Mouse (Mus musculus) cortical plate, adult 2 months (tissue): ENCODE results near the gene Ankrd33. TPM values are rescaled to one million over a fixed set of nuclear protein-coding genes. Genes with fewer than 3 reads are reported as not detected.

Experiments used
- H3K27ac ChIP-seq: fragments of 200-500 bp; 2 replicates; pipeline ENCODE4 v1.5.1; 2012; ENCODE audit warnings: low read length, control low read depth, inconsistent platforms; ENCODE audit not compliant: insufficient read depth
- H3K4me1 ChIP-seq: fragments of 200-500 bp; 2 replicates; pipeline ENCODE4 v1.6.1; 2011; ENCODE audit warnings: low read length; ENCODE audit not compliant: control insufficient read depth, insufficient read depth
- H3K4me3 ChIP-seq: fragments of 200-500 bp; 2 replicates; pipeline ENCODE4 v1.5.1; 2011; ENCODE audit warnings: mild to moderate bottlenecking, low read length, control low read depth; ENCODE audit not compliant: insufficient read depth
- CTCF ChIP-seq: fragments of 200-500 bp; IDR thresholded peaks from 2 replicates; pipeline ENCODE4 v1.5.1; 2011; ENCODE audit warnings: mild to moderate bottlenecking, control low read depth, low read length; ENCODE audit not compliant: insufficient read depth; ENCODE audit errors: extremely low read depth
- POLR2A ChIP-seq: fragments of 200-500 bp; IDR thresholded peaks from 2 replicates; pipeline ENCODE4 v1.6.1; 2011; ENCODE audit warnings: mild to moderate bottlenecking, low read length, control low read depth; ENCODE audit not compliant: insufficient read depth; ENCODE audit errors: extremely low read depth
- polyA plus RNA-seq: library from polyadenylated mRNA; depleted of rRNA; stranded (reverse); fragments of >200 nt; gene quantifications from 2 replicates; pipeline ENCODE4 v1.2.3, GENCODE M21; 2012

The Ankrd33 gene
- polyA plus RNA-seq, 1 experiment: not detected

- no peak overlapping the region for H3K27ac ChIP-seq
- no peak for TF ChIP-seq CTCF
- no peak for TF ChIP-seq POLR2A
- H3K4me1 ChIP-seq: no peaks in the 10 kb centered on the region; the same call in 1 of the 2 replicates
- H3K4me3 ChIP-seq: no peak overlapping the region
These were observed 29.1 kb upstream of the Ankrd33 start for GRCm38 (mm10) chr15:101086451-101086850.

GRCm38 (mm10) chr15:101086956-101087355, 28.6 kb upstream of the Ankrd33 start:
- no peak overlapping the region for H3K27ac ChIP-seq
- H3K4me3 ChIP-seq: no peak overlapping the region
- no peaks in the 10 kb centered on the region; the same call in 1 of the 2 replicates for H3K4me1 ChIP-seq
- TF ChIP-seq CTCF: no peak
- no peak for TF ChIP-seq POLR2A

GRCm38 (mm10) chr15:101088291-101088690, 27.3 kb upstream of the Ankrd33 start:
- no peaks in the 10 kb centered on the region; the same call in 1 of the 2 replicates for H3K4me1 ChIP-seq
- H3K4me3 ChIP-seq: no peak overlapping the region
- no peak overlapping the region for H3K27ac ChIP-seq
- TF ChIP-seq POLR2A: no peak
- no peak for TF ChIP-seq CTCF

GRCm38 (mm10) chr15:101091551-101091950, 24.0 kb upstream of the Ankrd33 start:
- TF ChIP-seq CTCF (no peak), POLR2A (no peak)

GRCm38 (mm10) chr15:101092121-101092828, 23.3 kb upstream of the Ankrd33 start:
- H3K4me3 ChIP-seq: no peak overlapping the region
- H3K27ac ChIP-seq: no peak overlapping the region

More at GRCm38 (mm10) chr15:101091551-101091950, 24.0 kb upstream of the Ankrd33 start:
- Histone ChIP-seq H3K27ac (no peak overlapping the region), H3K4me1 (no peaks in the 10 kb centered on the region; the same call in 1 of the 2 replicates), H3K4me3 (no peak overlapping the region)

GRCm38 (mm10) chr15:101092829-101093648, 22.5 kb upstream of the Ankrd33 start:
- Histone ChIP-seq H3K4me3 (no peak overlapping the region), H3K27ac (no peak overlapping the region), H3K4me1 (no peaks in the 10 kb centered on the region; the same call in 1 of the 2 replicates)
- TF ChIP-seq CTCF: no peak
- no peak for TF ChIP-seq POLR2A

More at GRCm38 (mm10) chr15:101092121-101092828, 23.3 kb upstream of the Ankrd33 start:
- TF ChIP-seq CTCF (no peak), POLR2A (no peak)
- no peaks in the 10 kb centered on the region; the same call in 1 of the 2 replicates for H3K4me1 ChIP-seq

- no peak overlapping the region for H3K4me3 ChIP-seq
- TF ChIP-seq POLR2A (no peak), CTCF (no peak)
- no peak overlapping the region for H3K27ac ChIP-seq
These were observed 21.6 kb upstream of the Ankrd33 start for GRCm38 (mm10) chr15:101093988-101094387.

GRCm38 (mm10) chr15:101094979-101095378, 20.6 kb upstream of the Ankrd33 start:
- TF ChIP-seq POLR2A (no peak), CTCF (no peak)
- no peak overlapping the region for H3K4me3 ChIP-seq
- no peaks in the 10 kb centered on the region for H3K4me1 ChIP-seq
- H3K27ac ChIP-seq: no peak overlapping the region

More at GRCm38 (mm10) chr15:101093988-101094387, 21.6 kb upstream of the Ankrd33 start:
- no peaks in the 10 kb centered on the region for H3K4me1 ChIP-seq

- no peak overlapping the region for H3K4me3 ChIP-seq
- no peak overlapping the region for H3K27ac ChIP-seq
- TF ChIP-seq CTCF (no peak), POLR2A (no peak)
- no peaks in the 10 kb centered on the region for H3K4me1 ChIP-seq
These were observed 20.2 kb upstream of the Ankrd33 start for GRCm38 (mm10) chr15:101095392-101095791.
